Comparison of ENCODE assay signal across 8 mouse cellular contexts in the genomic region with DNA sequence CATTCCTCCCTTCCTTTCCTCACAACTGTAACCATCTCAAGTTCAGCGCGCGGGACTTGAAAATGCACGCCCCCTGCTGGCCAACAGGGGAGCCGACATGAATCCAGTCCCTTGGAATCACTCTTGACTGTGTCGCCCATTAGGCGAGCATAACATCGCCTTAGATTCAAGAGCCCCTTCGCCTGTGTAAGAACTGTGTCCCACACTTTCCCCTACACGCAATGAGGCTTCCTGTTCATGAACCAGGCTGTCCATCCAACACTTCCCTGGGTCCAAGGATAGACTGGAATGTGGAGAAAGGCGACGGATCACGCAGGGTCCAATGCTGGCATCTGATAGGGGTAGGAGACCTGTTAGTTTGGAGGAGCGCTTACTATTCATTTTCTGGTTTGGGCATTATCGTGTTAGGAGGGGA. TPM values are rescaled to one million over a fixed set of nuclear protein-coding genes. Genes with fewer than 3 reads are reported as not detected.
DNase-seq lines count a peak whose midpoint lies in the region; ATAC-seq and TF ChIP-seq lines count a peak whose summit lies in the region.

No protein-coding gene starts in this region.

- DNase-seq in ES-CJ7 (ENCODE audit: low read depth, low spot score): peak; percentile 76
- peak; percentile 63 to 69 for DNase-seq in kidney, postnatal 25 days
- peak; percentile 85 for DNase-seq in lung, embryonic 14.5 days
- peak; percentile 41 for DNase-seq in ovary, postnatal 10 days (ENCODE audit: low spot score)
- DNase-seq in urinary bladder, postnatal 25 days (ENCODE audit: low spot score): peak; percentile 72

- no peaks in the 10 kb centered on the region for H3K9me3 ChIP-seq in embryonic facial prominence, embryonic 15.5 days (replicated peaks)
- no peaks in the 10 kb centered on the region for H3K9me3 ChIP-seq in heart, embryonic 16.5 days (replicated peaks; ENCODE audit: control insufficient read depth, low read length)
- H3K9me3 ChIP-seq in lung, embryonic 14.5 days (ENCODE audit: low read depth, low read length): no peaks in the 10 kb centered on the region

- no peak for TF ChIP-seq POLR2A in bone marrow macrophage, adult 2 months (IDR thresholded peaks at IDR 0.05; ENCODE audit: borderline replicate concordance, low read depth, low read length)

- H3K27ac ChIP-seq in bone marrow macrophage, adult 2 months (ENCODE audit: insufficient read depth, low read depth, low read length): no peak overlapping the region
- H3K27ac ChIP-seq in embryonic facial prominence, embryonic 15.5 days (replicated peaks): no peak overlapping the region
- H3K27ac ChIP-seq in heart, embryonic 16.5 days (ENCODE audit: low read length): peak overlapping the region; percentile 85
- H3K27ac ChIP-seq in lung, embryonic 14.5 days (ENCODE audit: low read depth): no peak overlapping the region

- no peaks in the 10 kb centered on the region for H3K4me1 ChIP-seq in bone marrow macrophage, adult 2 months (ENCODE audit: control insufficient read depth, insufficient read depth, low read length)
- H3K4me1 ChIP-seq in embryonic facial prominence, embryonic 15.5 days: peaks cover 14% of the 10 kb centered on the region
- peaks cover 13% of the 10 kb centered on the region for H3K4me1 ChIP-seq in heart, embryonic 16.5 days (ENCODE audit: control insufficient read depth, insufficient read depth, low read length)
- H3K4me1 ChIP-seq in lung, embryonic 14.5 days (ENCODE audit: insufficient read depth): no peaks in the 10 kb centered on the region

- peak overlapping the region; percentile 85 for H3K4me2 ChIP-seq in embryonic facial prominence, embryonic 15.5 days (replicated peaks)
- H3K4me2 ChIP-seq in heart, embryonic 16.5 days (ENCODE audit: low read depth, low read length): peak overlapping the region; percentile 78
- peak overlapping the region; percentile 60 for H3K4me2 ChIP-seq in lung, embryonic 14.5 days

- H3K27me3 ChIP-seq in embryonic facial prominence, embryonic 15.5 days: peaks cover 45% of the 10 kb centered on the region
- peaks cover 8% of the 10 kb centered on the region for H3K27me3 ChIP-seq in heart, embryonic 16.5 days (ENCODE audit: control insufficient read depth, insufficient read depth, low read length)
- H3K27me3 ChIP-seq in lung, embryonic 14.5 days (ENCODE audit: insufficient read depth, low read length): peaks cover 34% of the 10 kb centered on the region

- no peak overlapping the region for H3K9ac ChIP-seq in embryonic facial prominence, embryonic 15.5 days
- H3K9ac ChIP-seq in heart, embryonic 16.5 days (ENCODE audit: low read length): peak overlapping the region; percentile 81
- H3K9ac ChIP-seq in lung, embryonic 14.5 days: no peak overlapping the region

- no peaks in the 10 kb centered on the region for H3K36me3 ChIP-seq in embryonic facial prominence, embryonic 15.5 days
- no peaks in the 10 kb centered on the region for H3K36me3 ChIP-seq in heart, embryonic 16.5 days (ENCODE audit: control insufficient read depth, insufficient read depth)
- no peaks in the 10 kb centered on the region for H3K36me3 ChIP-seq in lung, embryonic 14.5 days (ENCODE audit: insufficient read depth)

- TF ChIP-seq CTCF in bone marrow macrophage, adult 2 months (IDR thresholded peaks at IDR 0.05; ENCODE audit: low read depth, low read length): peak; percentile 90
- TF ChIP-seq CTCF in lung, embryonic 14.5 days (IDR thresholded peaks at IDR 0.05; ENCODE audit: low read depth): peak; percentile 90

- peak overlapping the region; percentile 16; the same call in 1 of the 2 replicates for H3K4me3 ChIP-seq in bone marrow macrophage, adult 2 months (ENCODE audit: insufficient read depth, low read length)
- H3K4me3 ChIP-seq in embryonic facial prominence, embryonic 15.5 days (replicated peaks): peak overlapping the region; percentile 40
- peak overlapping the region; percentile 58 for H3K4me3 ChIP-seq in heart, embryonic 16.5 days (ENCODE audit: low read length)
- peak overlapping the region; percentile 35 for H3K4me3 ChIP-seq in lung, embryonic 14.5 days (ENCODE audit: low read depth, low read length)

- 2% methylated on average over 15 of the region's 15 CpGs for WGBS in embryonic facial prominence, embryonic 15.5 days
- 3% methylated on average over 15 of the region's 15 CpGs for WGBS in heart, embryonic 16.5 days
- WGBS in lung, embryonic 14.5 days: 2% methylated on average over 15 of the region's 15 CpGs

- no peak for ATAC-seq in embryonic facial prominence, embryonic 15.5 days (ENCODE audit: insufficient number of reproducible peaks, low FRiP score, low TSS enrichment, low read depth)
- ATAC-seq in heart, embryonic 16.5 days (replicated peaks; ENCODE audit: extremely low read depth, insufficient read depth, low FRiP score): 0 out of 2 replicates have a peak, but pooled peaks have one; percentile 20
- ATAC-seq in lung, embryonic 14.5 days (ENCODE audit: insufficient read depth): no peak

RNA-seq across cellular contexts. Expression of a gene that starts 0.5 kb away (rescaled TPM):
- not detected in 2 replicates for polyA plus RNA-seq in bone marrow macrophage, adult 2 months (2012; ENCODE audit: insufficient read depth, insufficient read length, missing spikeins)
- not detected in 2 replicates for polyA plus RNA-seq in embryonic facial prominence, embryonic 15.5 days (2015; fragmentation: Nextera tagmentation; extraction: Ambion mirVana)
- polyA plus RNA-seq in heart, embryonic 16.5 days (2015; fragmentation: Nextera tagmentation; extraction: Ambion mirVana): 1.4 and 1.7 TPM in 2 replicates
- 0.20 TPM in 1 of 2 replicates, not detected in the other for polyA plus RNA-seq in lung, embryonic 14.5 days (2014; fragmentation: Nextera tagmentation; extraction: Ambion mirVana)

RNA-seq across cellular contexts. Expression of a gene that starts 17.8 kb away (rescaled TPM):
- not detected in 2 replicates for polyA plus RNA-seq in bone marrow macrophage, adult 2 months (2012; ENCODE audit: insufficient read depth, insufficient read length, missing spikeins)
- polyA plus RNA-seq in embryonic facial prominence, embryonic 15.5 days (2015; fragmentation: Nextera tagmentation; extraction: Ambion mirVana): 0.28 and 0.54 TPM in 2 replicates
- 0.33 and 0.84 TPM in 2 replicates for polyA plus RNA-seq in heart, embryonic 16.5 days (2015; fragmentation: Nextera tagmentation; extraction: Ambion mirVana)
- polyA plus RNA-seq in lung, embryonic 14.5 days (2014; fragmentation: Nextera tagmentation; extraction: Ambion mirVana): 0.23 and 0.37 TPM in 2 replicates

RNA-seq across cellular contexts. Expression of a gene that starts 32.6 kb away (rescaled TPM):
- not detected in 2 replicates for polyA plus RNA-seq in bone marrow macrophage, adult 2 months (2012; ENCODE audit: insufficient read depth, insufficient read length, missing spikeins)
- 15.6 and 16.8 TPM in 2 replicates for polyA plus RNA-seq in embryonic facial prominence, embryonic 15.5 days (2015; fragmentation: Nextera tagmentation; extraction: Ambion mirVana)
- 13.2 and 13.9 TPM in 2 replicates for polyA plus RNA-seq in heart, embryonic 16.5 days (2015; fragmentation: Nextera tagmentation; extraction: Ambion mirVana)
- 34.9 and 36.9 TPM in 2 replicates for polyA plus RNA-seq in lung, embryonic 14.5 days (2014; fragmentation: Nextera tagmentation; extraction: Ambion mirVana)

Comparison
In these comparisons a context has a peak if more than half of its experiments do, and no peak if none do; other contexts are left out.
1. RNA of a gene that starts 32.6 kb away (polyA plus RNA-seq): 34.9 to 36.9 TPM in lung, embryonic 14.5 days, 15.6 to 16.8 TPM in embryonic facial prominence, embryonic 15.5 days and 13.2 to 13.9 TPM in heart, embryonic 16.5 days; not detected in bone marrow macrophage, adult 2 months; every median in the first group is over 10 times any median in the second.
2. Peak in every context shown above with its lines, with median percentiles within 50 percentile points of each other: DNase-seq, H3K4me3 ChIP-seq and H3K4me2 ChIP-seq.